Mouse (Mus musculus): ENCODE results near the gene Gm42791.

GRCm38 (mm10) chr5:148948577-148948976 is 46.4 kb downstream of the Gm42791 start:
- no peak for TF ChIP-seq CTCF (IDR thresholded peaks at IDR 0.05; ENCODE audit: extremely low read depth, insufficient read length, insufficient replicate concordance, low read depth, low read length)
- TF ChIP-seq POLR2A (IDR thresholded peaks at IDR 0.05; ENCODE audit: low read depth, low read length) = no peak
